Mouse (Mus musculus): ENCODE measurements around the gene Fam166b. TPM values are rescaled to one million over a fixed set of nuclear protein-coding genes. Genes with fewer than 3 reads are reported as not detected.

Fam166b gene
- total RNA-seq, 2 experiments from 2014 or later = 0.30 TPM; not detected in 1

GRCm38 (mm10) chr4:43389390-43389789 lies 39.5 kb downstream of the Fam166b start:
- intact Hi-C loops (cut with DNase I) = no loop called here
- DNase-seq (ENCODE audit: extremely low spot score in 1 of 2, low spot score in 2 of 2) = no peak

GRCm38 (mm10) chr4:43386932-43387331 lies 42.0 kb downstream of the Fam166b start:
- DNase-seq (ENCODE audit: extremely low spot score in 1 of 2, low spot score in 2 of 2) = no peak
- intact Hi-C loops (cut with DNase I) = no loop called here

DNA sequence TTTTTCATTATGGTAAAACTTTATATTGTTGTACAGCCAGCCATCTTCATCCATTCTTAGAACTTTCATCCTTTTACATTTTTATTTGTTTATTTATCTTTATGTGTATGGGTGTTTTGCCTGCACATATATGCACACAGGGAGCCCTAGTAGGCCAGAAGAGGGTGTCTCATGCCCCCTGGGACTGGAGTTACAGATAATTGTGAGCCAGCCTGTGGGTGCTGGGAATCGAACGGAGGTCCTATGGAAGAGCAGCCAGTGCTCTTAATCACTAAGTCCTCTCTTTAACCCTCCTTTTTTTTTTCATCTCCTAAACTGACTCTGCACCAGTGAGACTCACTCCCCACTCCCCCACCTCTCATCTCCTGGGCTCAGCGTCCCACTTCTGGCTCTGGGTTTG lies 44.4 kb downstream of the Fam166b start:
- DNase-seq (ENCODE audit: extremely low spot score in 1 of 2, low spot score in 2 of 2) = no peak
- intact Hi-C loops (cut with DNase I) = loop anchor here (5.0 kb wide), 1 partner anchor 38 kb away; no protein-coding TSS in a partner anchor

DNA sequence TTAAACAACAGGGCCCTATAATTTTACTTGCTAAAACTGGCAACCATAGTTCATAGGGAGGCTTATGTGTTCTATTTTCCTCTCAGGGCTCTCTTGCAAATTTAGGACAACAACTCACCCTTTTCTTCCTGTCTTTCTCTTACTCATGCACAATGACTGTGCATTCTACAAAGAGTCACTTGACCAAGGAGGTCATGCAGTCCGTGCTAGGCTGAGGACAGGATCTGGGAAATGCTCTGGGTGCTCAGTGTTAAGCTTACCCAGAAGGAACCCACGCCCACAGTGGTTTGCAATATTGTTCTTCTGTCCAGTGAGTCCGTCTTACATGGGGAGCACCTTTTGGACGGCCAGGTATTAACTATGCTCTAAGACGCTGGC lies 44.9 kb downstream of the Fam166b start:
- DNase-seq (ENCODE audit: extremely low spot score in 1 of 2, low spot score in 2 of 2) = no peak

GRCm38 (mm10) chr4:43383246-43384082 lies 45.5 kb downstream of the Fam166b start:
- intact Hi-C loops (cut with DNase I) = loop anchor here (5.0 kb wide), 1 partner anchor 39 kb away; no protein-coding TSS in a partner anchor
- DNase-seq (ENCODE audit: extremely low spot score in 1 of 2, low spot score in 2 of 2) = no peak

More for the DNA sequence above, 44.9 kb downstream of the Fam166b start:
- intact Hi-C loops (cut with DNase I) = loop anchor here (5.0 kb wide), 1 partner anchor 38 kb away; no protein-coding TSS in a partner anchor

- DNase-seq (ENCODE audit: extremely low spot score in 1 of 2, low spot score in 2 of 2) = no peak
- intact Hi-C loops (cut with DNase I) = loop anchor here (5.0 kb wide), 1 partner anchor 40 kb away; no protein-coding TSS in a partner anchor
These were observed 46.5 kb downstream of the Fam166b start for GRCm38 (mm10) chr4:43382155-43383020.

GRCm38 (mm10) chr4:43381408-43382154 lies 47.4 kb downstream of the Fam166b start, which contains the start of gene Rusc2:
Rusc2 (plus strand) TSS chr4:43381979.
- DNase-seq (ENCODE audit: extremely low spot score in 1 of 2, low spot score in 2 of 2) = peak; percentile 90 to 95
- intact Hi-C loops (cut with DNase I) = loop anchor here (5.0 kb wide), 1 partner anchor 41 kb away; no protein-coding TSS in a partner anchor

- intact Hi-C loops (cut with DNase I) = loop anchor here (5.0 kb wide), 1 partner anchor 41 kb away; no protein-coding TSS in a partner anchor
- DNase-seq (ENCODE audit: extremely low spot score in 1 of 2, low spot score in 2 of 2) = no peak
These were observed 48.0 kb downstream of the Fam166b start for GRCm38 (mm10) chr4:43380951-43381350.

DNA sequence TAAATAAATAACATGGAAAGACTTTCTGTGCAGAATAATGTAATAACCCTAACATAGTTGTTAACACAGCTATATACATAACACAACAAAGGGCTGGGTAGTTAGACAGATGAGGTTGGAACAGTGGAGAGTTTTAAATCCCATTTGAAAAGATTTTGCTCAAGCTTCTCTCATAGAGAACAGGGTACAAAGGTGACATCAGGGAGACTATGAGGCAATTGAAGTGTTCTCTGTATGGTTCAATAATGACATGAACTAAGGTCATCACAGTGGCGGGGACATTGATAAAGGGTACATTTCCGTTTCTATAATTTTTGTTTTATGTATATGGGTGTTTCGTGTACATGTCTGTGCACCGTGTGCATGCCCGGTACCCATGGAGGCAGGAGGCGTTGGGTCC lies 49.3 kb downstream of the Fam166b start:
- DNase-seq (ENCODE audit: extremely low spot score in 1 of 2, low spot score in 2 of 2) = no peak
- intact Hi-C loops (cut with DNase I) = no loop called here

Other genes starting within 250 kb of the Fam166b start
- gene Atp8b5, start 162.0 kb downstream of the Fam166b start, total RNA-seq (2021) = under 1 TPM; 0.15 to 0.34 TPM
- gene Rusc2, start 47.2 kb downstream of the Fam166b start, total RNA-seq (2021) = 100 to 1,000 TPM; 151 to 154 TPM
- 10 to 100 TPM; 71.7 to 74.2 TPM for gene Tesk1, start 12.8 kb upstream of the Fam166b start, total RNA-seq (2021)
- 1 to 10 TPM in 1 of 2 experiments, not detected in 1; 1.2 TPM for gene Cd72, start 25.5 kb upstream of the Fam166b start, total RNA-seq (2021)
- not detected for gene Sit1, start 54.6 kb upstream of the Fam166b start, total RNA-seq (2021)
- gene Ccdc107, start 63.8 kb upstream of the Fam166b start, total RNA-seq (2021) = 10 to 100 TPM; 31.1 to 32.5 TPM
- gene Arhgef39, start 70.6 kb upstream of the Fam166b start, total RNA-seq (2021) = 1 to 10 TPM; 1.1 to 1.4 TPM
- under 1 TPM in 1 of 2 experiments, not detected in 1; 0.45 TPM for gene Car9, start 77.8 kb upstream of the Fam166b start, total RNA-seq (2021)
- gene Tpm2, start 94.6 kb upstream of the Fam166b start, total RNA-seq (2021) = 1 to 10 TPM; 7.2 to 7.9 TPM
- 10 to 100 TPM; 74.4 to 74.6 TPM for gene Creb3, start 133.2 kb upstream of the Fam166b start, total RNA-seq (2021)
- 10 to 100 TPM; 48.7 to 55.3 TPM for gene Tln1, start 133.6 kb upstream of the Fam166b start, total RNA-seq (2021)
- 10 to 100 TPM; 48.5 to 49.7 TPM for gene Rgp1, start 149.6 kb upstream of the Fam166b start, total RNA-seq (2021)
- gene Gba2, start 149.7 kb upstream of the Fam166b start, total RNA-seq (2021) = 10 to 100 TPM; 64.1 to 67.1 TPM
- not detected for gene Msmp, start 155.4 kb upstream of the Fam166b start, total RNA-seq (2021)
- 10 to 100 TPM; 47.0 to 47.5 TPM for gene Npr2, start 202.8 kb upstream of the Fam166b start, total RNA-seq (2021)
- 1 to 10 TPM; 2.1 to 2.7 TPM for gene Spag8, start 224.5 kb upstream of the Fam166b start, total RNA-seq (2021)
- gene Hint2, start 227.3 kb upstream of the Fam166b start, total RNA-seq (2021) = 10 to 100 TPM; 25.3 to 30.5 TPM
- 10 to 100 TPM; 57.8 to 60.1 TPM for gene Tmem8b, start 239.8 kb upstream of the Fam166b start, total RNA-seq (2021)
- 1 to 10 TPM; 1.0 to 1.3 TPM for gene Fam221b, start 240.0 kb upstream of the Fam166b start, total RNA-seq (2021)

All from left cerebral cortex, postnatal 10 days (tissue).